Mouse (Mus musculus): ENCODE measurements around the gene Atp1b1. TPM values are rescaled to one million over a fixed set of nuclear protein-coding genes. Genes with fewer than 3 reads are reported as not detected.

The Atp1b1 gene
- polyA plus RNA-seq, 1 experiment, result 46.4 TPM

- Histone ChIP-seq H3K4me1 (ENCODE audit: control insufficient read depth, insufficient read depth, low read length) (peaks cover 6% of the 10 kb centered on the region), H3K4me3 (replicated peaks; ENCODE audit: control insufficient read depth, low read depth, low read length) (no peak overlapping the region), H3K27ac (ENCODE audit: control insufficient read depth, insufficient read depth, low read depth, low read length, poor library complexity) (no peak overlapping the region)
- WGBS, result 82% methylated on average over 5 of the region's 5 CpGs
- TF ChIP-seq CTCF (IDR thresholded peaks at IDR 0.05; ENCODE audit: control insufficient read depth, insufficient read depth, low read length) (no peak), POLR2A (IDR thresholded peaks at IDR 0.05; ENCODE audit: borderline replicate concordance, control insufficient read depth, low read depth, low read length) (no peak)
These were observed 12.5 kb downstream of the Atp1b1 start for GRCm38 (mm10) chr1:164445620-164446162.

DNA sequence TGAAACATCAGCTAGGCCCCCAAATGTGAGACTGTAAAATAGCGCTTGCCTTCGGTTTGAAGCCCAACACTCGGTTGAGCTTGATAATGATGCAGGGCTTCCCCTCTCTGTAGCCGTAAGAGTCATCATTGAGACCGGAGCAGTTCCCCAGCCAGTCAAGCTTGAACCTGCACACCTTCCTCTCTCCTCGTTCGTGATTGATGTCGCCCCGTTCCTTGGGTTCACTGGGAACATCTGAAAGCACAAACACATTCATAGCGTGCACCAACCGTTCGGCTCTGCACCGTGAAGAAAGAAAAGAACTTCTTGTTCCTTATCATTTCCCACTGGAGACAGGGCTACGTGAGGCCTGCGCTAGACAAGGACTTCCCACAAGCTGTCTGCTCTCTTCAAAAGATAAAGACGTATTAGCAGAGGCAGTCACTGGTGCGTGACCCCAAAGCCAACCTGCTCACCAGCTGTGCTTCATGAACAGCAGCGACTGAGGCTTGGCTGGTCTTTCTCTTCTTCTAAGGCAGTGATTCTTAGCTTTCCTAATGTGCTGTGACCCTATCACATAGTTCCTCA is 16.7 kb downstream of the Atp1b1 start:
- Histone ChIP-seq H3K4me3 (replicated peaks; ENCODE audit: control insufficient read depth, low read depth, low read length) (no peak overlapping the region), H3K4me1 (ENCODE audit: control insufficient read depth, insufficient read depth, low read length) (peaks cover 9% of the 10 kb centered on the region), H3K27ac (ENCODE audit: control insufficient read depth, insufficient read depth, low read depth, low read length, poor library complexity) (peak overlapping the region; percentile 37)
- WGBS, result 55% methylated on average over 18 of the region's 18 CpGs
- TF ChIP-seq CTCF (IDR thresholded peaks at IDR 0.05; ENCODE audit: control insufficient read depth, insufficient read depth, low read length) (no peak), POLR2A (IDR thresholded peaks at IDR 0.05; ENCODE audit: borderline replicate concordance, control insufficient read depth, low read depth, low read length) (no peak)

- H3K4me1 ChIP-seq (ENCODE audit: control insufficient read depth, insufficient read depth, low read length), result peaks cover 9% of the 10 kb centered on the region
- TF ChIP-seq POLR2A (IDR thresholded peaks at IDR 0.05; ENCODE audit: borderline replicate concordance, control insufficient read depth, low read depth, low read length) (no peak), CTCF (IDR thresholded peaks at IDR 0.05; ENCODE audit: control insufficient read depth, insufficient read depth, low read length) (no peak)
- H3K4me3 ChIP-seq (replicated peaks; ENCODE audit: control insufficient read depth, low read depth, low read length), result no peak overlapping the region
- H3K27ac ChIP-seq (ENCODE audit: control insufficient read depth, insufficient read depth, low read depth, low read length, poor library complexity), result peak overlapping the region; percentile 37
- 28% methylated on average over 11 of the region's 11 CpGs for WGBS
These were observed 17.3 kb downstream of the Atp1b1 start for GRCm38 (mm10) chr1:164440708-164441407.

GRCm38 (mm10) chr1:164440230-164440629 is 17.9 kb downstream of the Atp1b1 start:
- TF ChIP-seq POLR2A (IDR thresholded peaks at IDR 0.05; ENCODE audit: borderline replicate concordance, control insufficient read depth, low read depth, low read length) (no peak), CTCF (IDR thresholded peaks at IDR 0.05; ENCODE audit: control insufficient read depth, insufficient read depth, low read length) (no peak)

GRCm38 (mm10) chr1:164436749-164437148 is 21.4 kb downstream of the Atp1b1 start:
- H3K27ac ChIP-seq (ENCODE audit: control insufficient read depth, insufficient read depth, low read depth, low read length, poor library complexity), result no peak overlapping the region
- peaks cover 9% of the 10 kb centered on the region for H3K4me1 ChIP-seq (ENCODE audit: control insufficient read depth, insufficient read depth, low read length)
- 85% methylated on average over 7 of the region's 7 CpGs for WGBS
- TF ChIP-seq POLR2A (IDR thresholded peaks at IDR 0.05; ENCODE audit: borderline replicate concordance, control insufficient read depth, low read depth, low read length) (no peak), CTCF (IDR thresholded peaks at IDR 0.05; ENCODE audit: control insufficient read depth, insufficient read depth, low read length) (no peak)
- H3K4me3 ChIP-seq (replicated peaks; ENCODE audit: control insufficient read depth, low read depth, low read length), result no peak overlapping the region

More at GRCm38 (mm10) chr1:164440230-164440629, 17.9 kb downstream of the Atp1b1 start:
- WGBS, result 5% methylated on average over 6 of the region's 6 CpGs
- peaks cover 9% of the 10 kb centered on the region for H3K4me1 ChIP-seq (ENCODE audit: control insufficient read depth, insufficient read depth, low read length)
- H3K27ac ChIP-seq (ENCODE audit: control insufficient read depth, insufficient read depth, low read depth, low read length, poor library complexity), result peak overlapping the region; percentile 12; the same call in 1 of the 2 replicates
- H3K4me3 ChIP-seq (replicated peaks; ENCODE audit: control insufficient read depth, low read depth, low read length), result no peak overlapping the region

- Histone ChIP-seq H3K27ac (ENCODE audit: control insufficient read depth, insufficient read depth, low read depth, low read length, poor library complexity) (no peak overlapping the region), H3K4me3 (replicated peaks; ENCODE audit: control insufficient read depth, low read depth, low read length) (no peak overlapping the region), H3K4me1 (ENCODE audit: control insufficient read depth, insufficient read depth, low read length) (no peaks in the 10 kb centered on the region)
- 89% methylated on average over 6 of the region's 6 CpGs for WGBS
- no peak for TF ChIP-seq CTCF (IDR thresholded peaks at IDR 0.05; ENCODE audit: control insufficient read depth, insufficient read depth, low read length)
- TF ChIP-seq POLR2A (IDR thresholded peaks at IDR 0.05; ENCODE audit: borderline replicate concordance, control insufficient read depth, low read depth, low read length), result no peak
These were observed 24.1 kb downstream of the Atp1b1 start for GRCm38 (mm10) chr1:164434049-164434448.

DNA sequence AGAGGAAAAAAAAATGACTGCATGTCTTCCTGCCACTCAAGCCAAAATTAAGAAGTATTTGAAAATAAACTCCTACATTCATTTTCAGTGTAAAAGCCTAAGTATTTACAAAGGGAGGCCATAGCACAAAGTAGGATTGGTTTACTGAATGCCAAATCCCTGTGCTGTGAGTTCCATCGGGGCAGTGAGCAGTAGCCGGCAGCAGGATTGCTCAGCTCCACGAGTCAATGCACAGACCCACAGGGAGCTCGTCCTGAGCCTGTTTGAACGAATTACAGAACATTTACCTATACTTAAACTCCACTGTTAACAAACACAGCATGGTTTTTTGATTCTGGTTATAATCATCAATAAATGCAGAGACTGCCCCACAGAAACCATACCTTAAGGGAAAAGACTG is 25.5 kb downstream of the Atp1b1 start:
- no peaks in the 10 kb centered on the region for H3K4me1 ChIP-seq (ENCODE audit: control insufficient read depth, insufficient read depth, low read length)
- H3K27ac ChIP-seq (ENCODE audit: control insufficient read depth, insufficient read depth, low read depth, low read length, poor library complexity), result no peak overlapping the region
- whole genome bisulfite sequencing, result 89% methylated on average over 5 of the region's 5 CpGs
- no peak overlapping the region for H3K4me3 ChIP-seq (replicated peaks; ENCODE audit: control insufficient read depth, low read depth, low read length)
- TF ChIP-seq CTCF (IDR thresholded peaks at IDR 0.05; ENCODE audit: control insufficient read depth, insufficient read depth, low read length), result no peak

DNA sequence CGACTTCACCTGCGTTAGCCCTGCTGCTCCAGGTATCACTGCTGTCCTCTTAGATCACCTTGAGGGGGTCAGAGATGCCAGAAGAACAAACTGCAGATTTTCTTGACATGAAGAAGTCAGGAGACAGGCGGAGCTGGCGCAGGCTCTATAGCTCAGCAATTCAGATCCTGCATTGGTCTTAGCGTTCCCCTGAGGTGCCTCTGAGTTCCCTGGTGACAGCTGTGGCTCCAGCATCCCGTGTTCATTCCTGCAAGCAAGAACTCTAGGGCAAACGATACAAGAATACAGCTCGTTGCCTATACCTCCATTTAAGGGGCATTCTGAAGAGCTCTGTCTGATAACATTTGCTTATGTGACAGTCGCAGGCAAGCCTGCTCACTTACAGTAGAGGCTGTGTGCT is 29.5 kb downstream of the Atp1b1 start:
- H3K27ac ChIP-seq (ENCODE audit: control insufficient read depth, insufficient read depth, low read depth, low read length, poor library complexity), result no peak overlapping the region
- no peak overlapping the region for H3K4me3 ChIP-seq (replicated peaks; ENCODE audit: control insufficient read depth, low read depth, low read length)
- WGBS, result 89% methylated on average over 9 of the region's 9 CpGs
- TF ChIP-seq CTCF (IDR thresholded peaks at IDR 0.05; ENCODE audit: control insufficient read depth, insufficient read depth, low read length) (no peak), POLR2A (IDR thresholded peaks at IDR 0.05; ENCODE audit: borderline replicate concordance, control insufficient read depth, low read depth, low read length) (no peak)
- H3K4me1 ChIP-seq (ENCODE audit: control insufficient read depth, insufficient read depth, low read length), result no peaks in the 10 kb centered on the region

Data from bone marrow, adult 2 months (tissue).